Mouse (Mus musculus): ENCODE results near the gene Skiv2l. TPM values are rescaled to one million over a fixed set of nuclear protein-coding genes. Genes with fewer than 3 reads are reported as not detected.
A peak's percentile ranks its signal among the peaks of the same experiment; 100 is the strongest.
"Not testable (repeated sequence)": the region's sequence is repeated elsewhere in the genome, so short reads cannot be mapped to it uniquely, and the experiment has no call there.

Skiv2l gene
- polyA plus RNA-seq, 1 experiment, result 77.4 TPM

- Histone ChIP-seq H3K27me3 (ENCODE audit: control insufficient read depth, insufficient read depth, low read length) (no peaks in the 10 kb centered on the region), H3K4me1 (ENCODE audit: control insufficient read depth, insufficient read depth, low read length) (no peaks in the 10 kb centered on the region), H3K4me3 (replicated peaks; ENCODE audit: insufficient read depth, low read depth, low read length) (no peak overlapping the region), H3K27ac (ENCODE audit: insufficient read depth, low read length) (no peak overlapping the region)
- TF ChIP-seq CTCF (IDR thresholded peaks at IDR 0.05; ENCODE audit: borderline replicate concordance, insufficient read depth, low read depth, low read length), result no peak
- no peak for TF ChIP-seq POLR2A (IDR thresholded peaks at IDR 0.05; ENCODE audit: borderline replicate concordance, insufficient read depth, low read length)
- 86% methylated on average over 6 of the region's 6 CpGs for WGBS
- DNase-seq, result no peak
These were observed 2.8 kb downstream of the Skiv2l start for GRCm38 (mm10) chr17:34847192-34847591.

- TF ChIP-seq POLR2A (IDR thresholded peaks at IDR 0.05; ENCODE audit: borderline replicate concordance, insufficient read depth, low read length), result no peak
- TF ChIP-seq CTCF (IDR thresholded peaks at IDR 0.05; ENCODE audit: borderline replicate concordance, insufficient read depth, low read depth, low read length), result no peak
- no peak overlapping the region for H3K4me3 ChIP-seq (replicated peaks; ENCODE audit: insufficient read depth, low read depth, low read length)
- no peak overlapping the region for H3K27ac ChIP-seq (ENCODE audit: insufficient read depth, low read length)
- WGBS, result 94% methylated on average over 13 of the region's 13 CpGs
- H3K4me1 ChIP-seq (ENCODE audit: control insufficient read depth, insufficient read depth, low read length), result no peaks in the 10 kb centered on the region
- DNase-seq, result no peak
- no peaks in the 10 kb centered on the region for H3K27me3 ChIP-seq (ENCODE audit: control insufficient read depth, insufficient read depth, low read length)
These were observed 5.1 kb downstream of the Skiv2l start for GRCm38 (mm10) chr17:34844884-34845283.

- no peak overlapping the region for H3K27ac ChIP-seq (ENCODE audit: insufficient read depth, low read length)
- no peak overlapping the region for H3K4me3 ChIP-seq (replicated peaks; ENCODE audit: insufficient read depth, low read depth, low read length)
- TF ChIP-seq CTCF (IDR thresholded peaks at IDR 0.05; ENCODE audit: borderline replicate concordance, insufficient read depth, low read depth, low read length), result no peak
- no peak for DNase-seq
- H3K27me3 ChIP-seq (ENCODE audit: control insufficient read depth, insufficient read depth, low read length), result no peaks in the 10 kb centered on the region
- H3K4me1 ChIP-seq (ENCODE audit: control insufficient read depth, insufficient read depth, low read length), result peaks cover 12% of the 10 kb centered on the region; the same call in 1 of the 2 replicates
- 75% methylated on average over 6 of the region's 6 CpGs for WGBS
These were observed 9.2 kb downstream of the Skiv2l start for GRCm38 (mm10) chr17:34840736-34841307.

DNA sequence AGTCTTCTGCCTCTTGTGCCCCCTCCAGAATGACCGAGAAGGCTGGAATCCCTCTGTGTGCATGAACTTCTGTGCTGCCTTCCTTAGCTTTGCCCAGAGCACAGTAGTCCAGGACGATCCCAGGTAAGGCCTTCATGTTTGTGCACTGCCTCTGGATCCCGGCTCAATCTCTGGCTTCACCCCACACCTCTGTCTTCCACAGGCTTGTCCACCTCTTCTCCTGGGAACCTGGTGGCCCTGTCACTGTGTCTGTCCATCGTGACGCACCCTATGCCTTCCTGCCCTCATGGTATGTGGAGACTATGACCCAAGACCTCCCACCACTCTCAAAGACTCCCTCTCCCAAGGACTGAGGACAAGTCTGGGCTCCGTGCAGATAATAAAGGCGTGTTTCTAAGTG lies 11.2 kb downstream of the Skiv2l start:
- DNase-seq, result no peak
- WGBS, result 82% methylated on average over 7 of the region's 7 CpGs
- H3K27ac ChIP-seq (ENCODE audit: insufficient read depth, low read length), result no peak overlapping the region
- peaks cover 13% of the 10 kb centered on the region; the same call in 1 of the 2 replicates for H3K4me1 ChIP-seq (ENCODE audit: control insufficient read depth, insufficient read depth, low read length)
- TF ChIP-seq POLR2A (IDR thresholded peaks at IDR 0.05; ENCODE audit: borderline replicate concordance, insufficient read depth, low read length) (no peak), CTCF (IDR thresholded peaks at IDR 0.05; ENCODE audit: borderline replicate concordance, insufficient read depth, low read depth, low read length) (no peak)
- no peaks in the 10 kb centered on the region for H3K27me3 ChIP-seq (ENCODE audit: control insufficient read depth, insufficient read depth, low read length)
- no peak overlapping the region for H3K4me3 ChIP-seq (replicated peaks; ENCODE audit: insufficient read depth, low read depth, low read length)

GRCm38 (mm10) chr17:34837464-34838324 lies 12.3 kb downstream of the Skiv2l start:
- WGBS, result 25% methylated on average over 43 of the region's 43 CpGs

DNA sequence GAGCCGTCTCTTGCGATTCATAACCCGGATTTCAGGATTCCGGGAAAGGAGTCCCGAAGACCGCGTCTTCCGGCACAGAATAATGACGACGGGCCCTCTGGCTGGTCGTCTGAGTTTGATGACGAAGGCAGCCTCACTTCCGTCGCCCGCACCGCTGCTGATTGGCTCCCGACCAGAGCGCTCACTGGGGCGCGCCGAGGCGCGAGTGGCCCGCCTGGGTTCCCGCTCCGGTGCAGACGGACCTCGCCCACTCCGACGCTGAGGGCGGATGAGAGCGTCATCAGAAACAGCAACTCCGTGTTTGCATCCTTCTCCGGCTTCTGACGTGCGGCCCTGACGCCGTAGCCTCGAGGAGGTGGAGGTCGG lies 13.2 kb downstream of the Skiv2l start, which contains the start of the genes Stk19 and Dxo:
Gene Stk19, minus strand, starts transcription at position 90 of the 366 bp plus-strand sequence.
Gene Dxo, plus strand, starts transcription at position 164 of the 366 bp plus-strand sequence.
- Histone ChIP-seq H3K27ac (ENCODE audit: insufficient read depth, low read length) (peak within 1 kb of the TSS; percentile 33; the same call in 1 of the 2 replicates), H3K4me1 (ENCODE audit: control insufficient read depth, insufficient read depth, low read length) (peaks cover 13% of the 10 kb centered on the region; the same call in 1 of the 2 replicates), H3K27me3 (ENCODE audit: control insufficient read depth, insufficient read depth, low read length) (no peaks in the 10 kb centered on the region), H3K4me3 (replicated peaks; ENCODE audit: insufficient read depth, low read depth, low read length) (peak within 1 kb of the TSS; percentile 98)
- peak; percentile 96 to 98 for DNase-seq
- WGBS, result under 1% methylated on average over 40 of the region's 40 CpGs
- no peak for TF ChIP-seq CTCF (IDR thresholded peaks at IDR 0.05; ENCODE audit: borderline replicate concordance, insufficient read depth, low read depth, low read length)
- peak; percentile 85 for TF ChIP-seq POLR2A (IDR thresholded peaks at IDR 0.05; ENCODE audit: borderline replicate concordance, insufficient read depth, low read length)

More at GRCm38 (mm10) chr17:34837464-34838324, 12.3 kb downstream of the Skiv2l start:
- Histone ChIP-seq H3K27me3 (ENCODE audit: control insufficient read depth, insufficient read depth, low read length) (no peaks in the 10 kb centered on the region), H3K4me1 (ENCODE audit: control insufficient read depth, insufficient read depth, low read length) (peaks cover 13% of the 10 kb centered on the region; the same call in 1 of the 2 replicates), H3K4me3 (replicated peaks; ENCODE audit: insufficient read depth, low read depth, low read length) (peak overlapping the region; percentile 98), H3K27ac (ENCODE audit: insufficient read depth, low read length) (peak overlapping the region; percentile 33; the same call in 1 of the 2 replicates)
- peak in 1 of 2 experiments; percentile 38 for DNase-seq
- TF ChIP-seq CTCF (IDR thresholded peaks at IDR 0.05; ENCODE audit: borderline replicate concordance, insufficient read depth, low read depth, low read length) (no peak), POLR2A (IDR thresholded peaks at IDR 0.05; ENCODE audit: borderline replicate concordance, insufficient read depth, low read length) (no peak)

DNA sequence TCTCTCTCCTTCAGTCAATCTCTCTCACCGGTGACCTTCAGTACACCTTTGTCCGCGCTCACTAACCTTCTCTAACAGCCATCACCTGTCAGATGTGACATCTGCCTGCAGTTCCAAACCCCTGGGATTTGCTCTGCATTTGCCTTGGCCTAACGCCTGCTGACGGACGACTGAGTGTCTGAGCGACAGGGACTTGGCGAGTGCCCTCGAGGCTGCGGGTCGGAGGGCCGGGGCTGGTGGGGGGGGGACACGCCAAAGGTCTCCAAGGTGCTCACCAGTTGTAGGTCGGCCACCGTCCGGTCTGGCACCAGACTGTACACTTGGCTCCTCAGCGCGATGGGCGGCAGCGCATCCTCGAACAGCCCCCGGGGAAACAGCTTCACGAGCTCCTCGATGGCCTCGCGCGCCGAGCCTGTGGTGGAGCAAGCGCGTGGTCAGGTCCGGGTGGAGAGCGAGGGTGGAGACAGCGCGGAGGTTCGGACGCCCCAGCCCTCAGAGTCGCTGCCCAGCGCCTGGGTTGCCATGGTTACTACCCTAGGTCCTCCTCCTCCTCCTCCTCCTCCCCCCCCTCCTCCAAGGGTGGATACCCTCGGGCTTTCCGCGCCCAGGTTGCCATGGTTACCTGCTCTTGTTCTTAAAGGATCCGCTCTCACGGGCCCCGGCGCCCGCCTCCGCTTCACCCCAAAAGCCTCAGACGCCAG lies 13.7 kb downstream of the Skiv2l start:
- H3K4me1 ChIP-seq (ENCODE audit: control insufficient read depth, insufficient read depth, low read length), result peaks cover 13% of the 10 kb centered on the region; the same call in 1 of the 2 replicates
- DNase-seq, result no peak
- TF ChIP-seq POLR2A (IDR thresholded peaks at IDR 0.05; ENCODE audit: borderline replicate concordance, insufficient read depth, low read length), result no peak
- no peak for TF ChIP-seq CTCF (IDR thresholded peaks at IDR 0.05; ENCODE audit: borderline replicate concordance, insufficient read depth, low read depth, low read length)
- peak overlapping the region; percentile 98 for H3K4me3 ChIP-seq (replicated peaks; ENCODE audit: insufficient read depth, low read depth, low read length)
- 0 out of 2 replicates have a peak overlapping the region, but pooled peaks have one; percentile 6 for H3K27ac ChIP-seq (ENCODE audit: insufficient read depth, low read length)
- 2% methylated on average over 48 of the region's 48 CpGs for WGBS
- H3K27me3 ChIP-seq (ENCODE audit: control insufficient read depth, insufficient read depth, low read length), result no peaks in the 10 kb centered on the region

- 94% methylated on average over 1 of the region's 1 CpGs for WGBS
- H3K27me3 ChIP-seq (ENCODE audit: control insufficient read depth, insufficient read depth, low read length); H3K27ac ChIP-seq (ENCODE audit: insufficient read depth, low read length): not testable (repeated sequence)
These were observed 19.2 kb downstream of the Skiv2l start for GRCm38 (mm10) chr17:34830776-34831175.

More at GRCm38 (mm10) chr17:34830776-34831175, 19.2 kb downstream of the Skiv2l start:
- not testable (repeated sequence) for DNase-seq; H3K4me3 ChIP-seq (replicated peaks; ENCODE audit: insufficient read depth, low read depth, low read length); H3K4me1 ChIP-seq (ENCODE audit: control insufficient read depth, insufficient read depth, low read length)

Data from cerebellum, adult 2 months (tissue).